Mouse (Mus musculus): ENCODE results near the gene Myl4. TPM values are rescaled to one million over a fixed set of nuclear protein-coding genes. Genes with fewer than 3 reads are reported as not detected.
A peak's percentile ranks its signal among the peaks of the same experiment; 100 is the strongest.
"Not testable (repeated sequence)": the region's sequence is repeated elsewhere in the genome, so short reads cannot be mapped to it uniquely, and the experiment has no call there.

The Myl4 gene
- polyA plus RNA-seq, 1 experiment from 2014 or later: 4.6 TPM

GRCm38 (mm10) chr11:104571373-104571772 lies 20.9 kb downstream of the Myl4 start:
- Histone ChIP-seq H3K9ac (peak overlapping the region; percentile 64), H3K4me1 (replicated peaks) (peaks cover 21% of the 10 kb centered on the region), H3K4me2 (peak overlapping the region; percentile 77), H3K27me3 (peaks cover 11% of the 10 kb centered on the region; the same call in 1 of the 2 replicates), H3K4me3 (replicated peaks) (peak overlapping the region; percentile 53)
- not testable (repeated sequence) for H3K27ac ChIP-seq; H3K36me3 ChIP-seq; H3K9me3 ChIP-seq (replicated peaks)
- ATAC-seq (ENCODE audit: low read depth) (peak; percentile 83), DNase-seq (peak; percentile 54)
- 2% methylated on average over 28 of the region's 28 CpGs for WGBS (ENCODE audit: insufficient replicate concordance)

- Histone ChIP-seq H3K9me3 (replicated peaks) (no peaks in the 10 kb centered on the region), H3K9ac (no peak overlapping the region), H3K36me3 (no peaks in the 10 kb centered on the region), H3K4me1 (replicated peaks) (peaks cover 21% of the 10 kb centered on the region), H3K4me3 (replicated peaks) (no peak overlapping the region), H3K27me3 (peaks cover 16% of the 10 kb centered on the region; the same call in 1 of the 2 replicates), H3K4me2 (no peak overlapping the region), H3K27ac (no peak overlapping the region)
- ATAC-seq (ENCODE audit: low read depth) (no peak), DNase-seq (no peak)
- 62% methylated on average over 7 of the region's 7 CpGs for WGBS (ENCODE audit: insufficient replicate concordance)
Observed at GRCm38 (mm10) chr11:104572091-104572490, 21.6 kb downstream of the Myl4 start.

- H3K4me1 ChIP-seq (replicated peaks): peaks cover 21% of the 10 kb centered on the region
- no peak overlapping the region for H3K4me2 ChIP-seq
- H3K9ac ChIP-seq: no peak overlapping the region
- ATAC-seq (ENCODE audit: low read depth) (no peak), DNase-seq (no peak)
- H3K9me3 ChIP-seq (replicated peaks): no peaks in the 10 kb centered on the region
- H3K36me3 ChIP-seq: no peaks in the 10 kb centered on the region
- H3K4me3 ChIP-seq (replicated peaks): no peak overlapping the region
- no peak overlapping the region for H3K27ac ChIP-seq
- WGBS (ENCODE audit: insufficient replicate concordance): 52% methylated on average over 2 of the region's 2 CpGs
- H3K27me3 ChIP-seq: peaks cover 19% of the 10 kb centered on the region; the same call in 1 of the 2 replicates
Observed at GRCm38 (mm10) chr11:104572566-104572965, 22.1 kb downstream of the Myl4 start.

GRCm38 (mm10) chr11:104576772-104577612 lies 26.5 kb downstream of the Myl4 start:
- no peaks in the 10 kb centered on the region for H3K36me3 ChIP-seq
- DNase-seq (no peak), ATAC-seq (ENCODE audit: low read depth) (no peak)
- peaks cover 11% of the 10 kb centered on the region; the same call in 1 of the 2 replicates for H3K4me1 ChIP-seq (replicated peaks)
- H3K9me3 ChIP-seq (replicated peaks): no peaks in the 10 kb centered on the region
- 61% methylated on average over 10 of the region's 10 CpGs for WGBS (ENCODE audit: insufficient replicate concordance)
- no peak overlapping the region for H3K9ac ChIP-seq
- H3K4me2 ChIP-seq: no peak overlapping the region
- H3K27me3 ChIP-seq: peaks cover 52% of the 10 kb centered on the region
- no peak overlapping the region for H3K27ac ChIP-seq
- H3K4me3 ChIP-seq (replicated peaks): no peak overlapping the region

GRCm38 (mm10) chr11:104578074-104578473 lies 27.6 kb downstream of the Myl4 start:
- H3K27me3 ChIP-seq: peaks cover 52% of the 10 kb centered on the region
- H3K4me1 ChIP-seq (replicated peaks): peaks cover 8% of the 10 kb centered on the region; the same call in 1 of the 2 replicates
- no peak overlapping the region for H3K4me2 ChIP-seq
- no peak overlapping the region for H3K9ac ChIP-seq
- H3K4me3 ChIP-seq (replicated peaks): no peak overlapping the region
- no peak for DNase-seq
- no peak overlapping the region for H3K27ac ChIP-seq
- WGBS (ENCODE audit: insufficient replicate concordance): 40% methylated on average over 5 of the region's 5 CpGs
- no peaks in the 10 kb centered on the region for H3K36me3 ChIP-seq
- no peaks in the 10 kb centered on the region for H3K9me3 ChIP-seq (replicated peaks)
- no peak for ATAC-seq (ENCODE audit: low read depth)

- 50% methylated on average over 9 of the region's 9 CpGs for WGBS (ENCODE audit: insufficient replicate concordance)
- H3K27me3 ChIP-seq: peaks cover 55% of the 10 kb centered on the region
- no peaks in the 10 kb centered on the region for H3K9me3 ChIP-seq (replicated peaks)
- no peaks in the 10 kb centered on the region for H3K36me3 ChIP-seq
- H3K4me2 ChIP-seq: no peak overlapping the region
- ATAC-seq (ENCODE audit: low read depth) (no peak), DNase-seq (no peak)
- H3K9ac ChIP-seq: no peak overlapping the region
- H3K4me3 ChIP-seq (replicated peaks): no peak overlapping the region
- peaks cover 8% of the 10 kb centered on the region; the same call in 1 of the 2 replicates for H3K4me1 ChIP-seq (replicated peaks)
- H3K27ac ChIP-seq: no peak overlapping the region
Observed at GRCm38 (mm10) chr11:104579084-104579483, 28.6 kb downstream of the Myl4 start.

GRCm38 (mm10) chr11:104579575-104579974 lies 29.1 kb downstream of the Myl4 start:
- Histone ChIP-seq H3K27me3 (peaks cover 55% of the 10 kb centered on the region), H3K4me3 (replicated peaks) (no peak overlapping the region)
- 80% methylated on average over 8 of the region's 8 CpGs for WGBS (ENCODE audit: insufficient replicate concordance)

GRCm38 (mm10) chr11:104580091-104580490 lies 29.6 kb downstream of the Myl4 start:
- H3K27ac ChIP-seq: no peak overlapping the region
- H3K27me3 ChIP-seq: peaks cover 55% of the 10 kb centered on the region
- no peak overlapping the region for H3K9ac ChIP-seq
- no peak for DNase-seq
- H3K4me1 ChIP-seq (replicated peaks): peaks cover 8% of the 10 kb centered on the region; the same call in 1 of the 2 replicates
- WGBS (ENCODE audit: insufficient replicate concordance): 63% methylated on average over 6 of the region's 6 CpGs
- H3K4me2 ChIP-seq: no peak overlapping the region
- no peak overlapping the region for H3K4me3 ChIP-seq (replicated peaks)
- H3K36me3 ChIP-seq: no peaks in the 10 kb centered on the region
- no peaks in the 10 kb centered on the region for H3K9me3 ChIP-seq (replicated peaks)
- no peak for ATAC-seq (ENCODE audit: low read depth)

More at GRCm38 (mm10) chr11:104579575-104579974, 29.1 kb downstream of the Myl4 start:
- ATAC-seq (ENCODE audit: low read depth): no peak
- peaks cover 8% of the 10 kb centered on the region; the same call in 1 of the 2 replicates for H3K4me1 ChIP-seq (replicated peaks)
- H3K9me3 ChIP-seq (replicated peaks): no peaks in the 10 kb centered on the region
- no peak overlapping the region for H3K9ac ChIP-seq
- DNase-seq: no peak
- H3K36me3 ChIP-seq: no peaks in the 10 kb centered on the region
- H3K27ac ChIP-seq: no peak overlapping the region
- H3K4me2 ChIP-seq: no peak overlapping the region

- no peaks in the 10 kb centered on the region for H3K36me3 ChIP-seq
- peaks cover 8% of the 10 kb centered on the region; the same call in 1 of the 2 replicates for H3K4me1 ChIP-seq (replicated peaks)
- H3K4me3 ChIP-seq (replicated peaks): no peak overlapping the region
- H3K27ac ChIP-seq: no peak overlapping the region
- H3K9me3 ChIP-seq (replicated peaks): no peaks in the 10 kb centered on the region
- ATAC-seq (ENCODE audit: low read depth) (no peak), DNase-seq (no peak)
- peaks cover 55% of the 10 kb centered on the region for H3K27me3 ChIP-seq
- WGBS (ENCODE audit: insufficient replicate concordance): 62% methylated on average over 5 of the region's 5 CpGs
- no peak overlapping the region for H3K9ac ChIP-seq
- no peak overlapping the region for H3K4me2 ChIP-seq
Observed at GRCm38 (mm10) chr11:104580606-104581005, 30.1 kb downstream of the Myl4 start.

- 24% methylated on average over 18 of the region's 18 CpGs for WGBS (ENCODE audit: insufficient replicate concordance)
- no peak overlapping the region for H3K9ac ChIP-seq
- no peaks in the 10 kb centered on the region for H3K36me3 ChIP-seq
- H3K27ac ChIP-seq: no peak overlapping the region
- no peaks in the 10 kb centered on the region for H3K9me3 ChIP-seq (replicated peaks)
- no peak for DNase-seq
- peak overlapping the region; percentile 4; the same call in 1 of the 2 replicates for H3K4me3 ChIP-seq (replicated peaks)
- ATAC-seq (ENCODE audit: low read depth): no peak
- peaks cover 8% of the 10 kb centered on the region; the same call in 1 of the 2 replicates for H3K4me1 ChIP-seq (replicated peaks)
- peaks cover 52% of the 10 kb centered on the region for H3K27me3 ChIP-seq
- H3K4me2 ChIP-seq: peak overlapping the region; percentile 30; the same call in 1 of the 2 replicates
Observed at GRCm38 (mm10) chr11:104581446-104582307, 31.2 kb downstream of the Myl4 start.

GRCm38 (mm10) chr11:104582308-104582606 lies 31.8 kb downstream of the Myl4 start:
- Histone ChIP-seq H3K4me2 (no peak overlapping the region), H3K27ac (no peak overlapping the region), H3K27me3 (peaks cover 49% of the 10 kb centered on the region), H3K9me3 (replicated peaks) (no peaks in the 10 kb centered on the region), H3K4me1 (replicated peaks) (peaks cover 8% of the 10 kb centered on the region; the same call in 1 of the 2 replicates), H3K9ac (no peak overlapping the region), H3K4me3 (replicated peaks) (no peak overlapping the region), H3K36me3 (no peaks in the 10 kb centered on the region)
- WGBS (ENCODE audit: insufficient replicate concordance): 37% methylated on average over 2 of the region's 2 CpGs
- DNase-seq (no peak), ATAC-seq (ENCODE audit: low read depth) (no peak)
